Mouse (Mus musculus): Measurements from ENCODE around the gene Hp1bp3.

The Hp1bp3 gene

DNA sequence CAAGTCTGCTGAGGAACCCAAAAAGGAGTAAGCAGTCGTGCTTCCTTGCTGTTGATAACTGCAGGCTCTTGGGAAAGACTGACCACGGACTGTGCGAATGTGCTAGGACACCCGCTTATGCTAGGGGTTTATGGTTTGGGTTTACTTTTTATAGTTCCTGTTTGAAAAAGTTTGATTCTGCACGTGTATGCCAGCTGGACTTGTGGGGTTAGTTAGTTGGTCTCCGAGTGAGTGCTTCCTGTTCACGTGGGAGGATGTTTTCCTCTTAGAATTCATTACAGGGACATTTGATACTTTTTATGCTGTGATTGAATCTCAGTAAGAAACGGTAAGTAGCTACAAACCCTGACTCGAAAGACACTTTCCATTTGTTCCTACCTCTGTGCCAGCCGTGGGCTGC is 7.5 kb downstream of the Hp1bp3 start:
- no peak for DNase-seq

DNA sequence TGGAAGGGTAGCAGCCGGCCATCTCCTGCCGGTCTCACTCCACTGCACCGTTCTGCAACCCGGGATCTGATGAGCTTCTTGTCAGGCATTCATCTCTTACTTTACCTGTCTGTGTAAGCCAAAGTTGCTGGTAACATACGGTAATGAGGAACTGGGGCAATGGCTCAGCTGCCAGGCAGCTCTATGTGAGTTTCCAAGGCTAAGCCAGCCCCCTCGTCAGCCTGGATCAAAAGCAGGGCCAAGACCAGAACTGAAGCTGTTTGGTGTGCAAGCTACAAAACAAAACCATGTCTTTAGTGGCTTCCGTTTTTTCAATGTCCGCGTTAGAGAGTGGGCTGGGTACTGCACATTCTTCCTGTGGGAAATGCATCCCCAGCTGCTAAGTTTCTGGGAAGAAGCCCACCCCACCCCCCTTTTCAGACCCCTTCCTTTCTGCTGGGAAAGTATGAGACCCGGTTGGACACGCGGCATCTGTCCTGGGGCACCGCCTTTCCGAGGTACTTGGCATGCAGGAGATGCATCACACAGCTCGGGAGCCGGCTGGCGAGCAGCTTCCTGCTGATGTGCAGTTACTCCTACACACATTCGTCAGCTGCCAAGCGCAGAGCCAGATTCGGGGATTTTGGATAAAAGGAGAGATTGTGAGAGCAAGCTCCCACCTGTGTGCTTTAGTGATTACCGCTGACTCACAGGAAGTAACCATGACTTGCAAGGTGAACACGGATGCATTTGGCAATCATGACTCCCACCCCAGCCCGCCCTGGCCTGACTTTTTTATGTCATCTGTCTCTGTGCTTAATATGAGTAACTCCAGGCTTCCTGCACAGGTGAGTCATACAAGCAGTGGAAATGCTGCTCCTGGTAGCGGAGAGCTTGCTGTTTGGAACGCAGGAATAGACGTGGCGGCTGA is 30.9 kb downstream of the Hp1bp3 start:
- DNase-seq = no peak

DNA sequence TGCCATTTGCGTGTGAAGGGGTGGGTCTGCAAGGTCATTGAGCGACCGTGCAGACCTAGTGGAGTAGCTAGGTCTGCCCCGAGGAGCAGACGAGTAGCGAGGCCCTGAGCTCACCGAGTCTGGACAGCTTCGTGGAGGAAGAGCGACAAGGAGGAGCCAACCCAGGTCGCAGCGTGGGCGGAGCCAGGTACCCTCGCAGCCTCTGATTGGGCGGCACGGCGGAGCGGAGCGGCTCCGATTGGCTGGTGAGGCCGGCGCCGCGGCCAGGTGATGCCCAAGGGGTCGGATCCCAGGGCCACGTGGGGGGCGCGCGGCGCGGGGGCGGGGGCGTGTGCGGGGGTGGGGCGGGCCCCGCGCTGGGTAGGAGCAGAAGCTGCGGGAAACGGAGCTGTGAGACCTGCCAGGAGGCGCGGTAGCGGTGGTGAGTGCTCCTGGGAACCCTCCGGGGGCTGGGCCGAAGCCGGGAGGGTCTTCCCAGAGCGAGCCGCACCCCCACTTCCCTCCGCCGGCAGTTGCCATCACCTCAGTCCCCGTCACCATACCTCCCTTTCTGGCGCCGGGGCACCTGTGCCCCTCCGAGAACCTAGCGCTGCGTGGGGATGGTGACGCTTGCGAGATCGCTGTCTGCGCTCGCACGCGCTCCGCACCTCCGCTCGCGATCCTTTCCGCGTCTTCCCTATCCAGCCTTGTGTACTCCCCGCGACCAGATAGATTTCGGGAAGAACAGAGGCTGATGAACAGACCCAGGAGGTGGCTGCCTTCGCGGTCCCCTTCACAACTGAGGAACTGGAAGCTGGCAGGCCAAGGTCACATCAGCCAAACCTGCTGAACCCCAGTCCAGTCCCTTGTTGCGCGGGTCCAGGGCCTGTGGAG is 34.2 kb downstream of the Hp1bp3 start, which contains the start of the genes Sh2d5 and Kif17:
Sh2d5 (plus strand) TSS at position 316 of the 873 bp plus-strand sequence.
Kif17 (plus strand) TSS at position 348 of the 873 bp plus-strand sequence.
- DNase-seq = peak; percentile 96

DNA sequence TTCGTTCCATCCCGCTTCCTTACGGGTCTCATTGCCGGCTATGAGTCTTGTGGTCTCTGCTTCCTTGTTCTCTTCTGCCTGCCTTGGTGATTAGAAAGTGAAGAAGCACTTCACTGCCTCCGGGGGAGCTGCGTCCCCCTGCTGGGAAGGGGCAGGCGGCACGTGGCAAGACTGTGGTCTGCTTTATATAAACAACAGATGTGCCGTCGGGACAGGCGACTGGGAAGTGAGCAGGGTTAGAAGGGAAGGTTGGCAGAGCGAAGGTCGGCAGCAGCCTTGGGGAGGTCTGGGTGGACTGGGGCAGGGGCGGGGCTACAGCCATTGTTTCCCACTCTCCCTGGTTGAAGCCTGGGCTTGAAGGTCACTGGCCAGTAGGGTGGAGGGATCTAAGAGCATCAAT is 35.7 kb downstream of the Hp1bp3 start:
- peak; percentile 27 for DNase-seq

DNA sequence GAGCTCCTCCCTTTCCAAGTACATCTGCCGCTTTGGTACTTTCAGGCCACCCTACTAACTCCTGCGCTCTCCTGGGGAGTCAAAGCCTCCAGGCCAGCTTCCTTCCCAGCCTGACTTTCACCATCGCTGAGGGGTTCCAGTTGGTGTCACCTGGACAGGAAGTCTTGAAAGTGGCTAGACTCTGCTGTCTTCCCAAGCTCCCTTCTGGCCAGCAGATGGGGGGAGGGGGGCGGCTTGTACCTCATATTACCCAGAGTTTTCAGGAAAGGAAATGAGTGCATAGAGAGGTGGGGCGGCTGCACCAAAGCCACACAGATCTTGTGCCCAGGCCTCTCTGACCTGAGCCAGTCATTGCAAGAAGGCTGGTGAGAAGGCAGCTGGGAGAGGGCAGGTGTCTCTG is 36.1 kb downstream of the Hp1bp3 start:
- no peak for DNase-seq

DNA sequence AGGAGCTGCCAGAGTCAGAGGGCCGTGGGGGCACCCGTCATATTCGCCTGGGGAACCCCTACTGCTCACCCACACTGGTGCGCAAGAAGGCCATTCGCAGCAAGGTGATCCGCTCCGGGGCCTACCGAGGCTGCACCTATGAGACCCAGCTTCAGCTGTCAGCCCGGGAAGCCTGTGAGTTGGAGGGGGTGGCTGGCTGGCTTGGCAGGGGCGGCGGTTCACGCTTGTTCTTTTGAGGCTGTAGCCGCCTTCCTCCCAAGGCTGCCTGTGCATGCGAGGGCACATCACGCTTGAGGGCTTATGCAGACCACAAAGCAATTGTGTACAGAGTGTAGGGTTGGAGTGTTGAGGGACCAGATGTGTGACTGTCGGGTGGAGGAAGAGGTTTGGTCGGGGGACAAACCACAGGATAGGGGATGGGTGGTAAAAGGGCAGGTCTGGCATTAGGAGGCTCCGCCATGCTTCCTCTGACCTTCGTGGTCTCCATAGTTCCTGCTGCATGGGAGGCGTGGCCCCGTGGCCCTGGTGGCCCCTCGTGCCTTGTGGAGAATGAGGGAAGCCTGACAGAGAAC is 41.1 kb downstream of the Hp1bp3 start:
- DNase-seq = no peak

DNA sequence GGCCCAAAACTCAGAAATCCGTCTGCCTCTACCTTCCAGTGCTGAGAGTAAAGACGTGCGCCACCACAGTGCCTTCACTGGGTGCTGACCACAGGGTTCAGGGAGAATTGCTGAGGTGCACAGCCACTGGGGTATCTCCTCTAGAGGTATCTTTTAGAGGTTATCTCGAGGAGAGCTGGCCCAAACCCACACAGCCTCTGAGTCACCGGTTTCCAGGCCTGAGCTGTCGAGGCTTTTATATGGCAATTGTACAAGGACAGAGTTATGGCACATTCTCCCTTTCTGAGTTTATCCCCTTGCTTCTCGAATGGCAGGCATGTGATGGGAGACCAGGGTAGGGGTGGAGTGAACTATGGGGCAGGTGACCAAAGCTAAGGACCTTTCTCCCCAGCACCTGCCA is 42.6 kb downstream of the Hp1bp3 start:
- DNase-seq = no peak

DNA sequence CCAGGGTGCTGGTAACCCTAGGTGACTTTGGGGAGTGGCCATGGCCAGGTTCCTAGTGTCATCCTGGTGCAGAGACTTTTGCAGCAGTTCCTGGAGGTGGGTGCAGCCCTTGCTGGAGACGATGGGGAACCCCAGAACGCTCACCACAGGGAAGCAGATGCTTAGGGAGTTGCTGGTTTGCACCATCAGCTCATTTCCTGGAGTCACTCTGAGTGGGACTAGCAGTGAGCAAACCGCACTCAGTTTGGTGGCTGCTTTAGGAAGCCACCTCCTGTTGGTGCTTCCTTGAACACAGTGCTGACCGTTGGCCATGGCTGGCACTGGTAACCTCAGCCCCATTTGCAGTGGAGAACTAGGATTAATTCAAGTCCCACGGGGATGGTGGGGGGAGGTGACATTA is 43.4 kb downstream of the Hp1bp3 start:
- DNase-seq = no peak

DNA sequence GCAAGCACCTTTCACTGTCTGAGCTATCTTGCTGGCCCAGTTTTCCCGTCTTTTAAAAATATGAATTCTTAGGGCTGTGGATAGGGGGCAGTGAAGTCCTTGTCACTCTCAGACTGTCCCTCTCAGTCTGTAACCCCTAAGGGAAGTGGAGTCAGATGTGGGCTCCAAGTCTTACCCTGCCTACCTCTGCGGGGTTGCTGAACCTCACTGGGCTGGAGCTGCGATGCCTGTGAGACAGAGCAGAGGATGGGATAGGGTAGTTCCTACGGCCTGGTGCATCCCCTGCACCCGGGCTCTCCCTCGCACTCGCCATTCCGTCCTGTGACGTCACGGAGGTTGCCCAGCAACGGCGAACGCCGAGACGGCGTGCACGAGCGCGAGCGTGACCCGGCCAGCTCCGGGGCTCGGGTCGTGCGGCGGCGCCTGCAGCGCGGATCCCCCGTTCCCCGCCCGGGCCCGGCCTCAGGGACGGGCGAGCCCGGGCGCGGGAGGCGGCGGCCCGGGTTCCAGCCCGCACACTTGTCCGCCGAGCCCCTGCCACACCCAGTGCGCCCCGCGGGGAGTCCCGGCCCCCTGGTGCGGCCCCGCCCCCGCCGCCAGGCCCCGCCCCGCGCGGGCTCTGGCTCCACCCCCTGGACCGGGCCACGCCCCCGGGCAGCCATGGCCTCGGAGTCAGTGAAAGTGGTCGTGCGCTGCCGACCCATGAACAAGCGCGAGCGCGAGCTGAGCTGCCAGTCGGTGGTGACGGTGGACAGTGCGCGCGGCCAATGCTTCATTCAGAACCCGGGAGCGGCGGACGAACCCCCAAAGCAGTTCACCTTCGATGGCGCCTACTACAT is 46.0 kb downstream of the Hp1bp3 start:
- DNase-seq = peak; percentile 72

DNA sequence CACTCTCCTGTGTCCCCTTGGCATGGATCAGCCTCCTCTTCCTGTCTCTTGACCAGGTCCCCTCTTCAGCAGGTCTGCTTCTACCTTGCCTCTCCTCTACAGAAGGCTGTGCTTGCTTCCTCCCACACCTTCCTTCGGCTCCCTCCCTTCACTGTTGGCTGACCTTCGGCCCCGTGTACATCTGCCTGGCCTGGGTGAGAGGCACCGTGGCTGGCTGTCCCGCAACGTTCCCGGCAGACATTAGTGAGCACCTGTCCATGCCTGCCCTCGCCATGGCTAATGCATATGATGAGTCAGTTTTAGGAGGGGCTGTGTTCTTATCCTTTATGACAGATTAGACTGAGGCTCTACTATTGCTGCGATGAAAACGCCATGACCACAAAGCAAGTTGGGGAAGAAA is 51.8 kb downstream of the Hp1bp3 start:
- DNase-seq = no peak

DNA sequence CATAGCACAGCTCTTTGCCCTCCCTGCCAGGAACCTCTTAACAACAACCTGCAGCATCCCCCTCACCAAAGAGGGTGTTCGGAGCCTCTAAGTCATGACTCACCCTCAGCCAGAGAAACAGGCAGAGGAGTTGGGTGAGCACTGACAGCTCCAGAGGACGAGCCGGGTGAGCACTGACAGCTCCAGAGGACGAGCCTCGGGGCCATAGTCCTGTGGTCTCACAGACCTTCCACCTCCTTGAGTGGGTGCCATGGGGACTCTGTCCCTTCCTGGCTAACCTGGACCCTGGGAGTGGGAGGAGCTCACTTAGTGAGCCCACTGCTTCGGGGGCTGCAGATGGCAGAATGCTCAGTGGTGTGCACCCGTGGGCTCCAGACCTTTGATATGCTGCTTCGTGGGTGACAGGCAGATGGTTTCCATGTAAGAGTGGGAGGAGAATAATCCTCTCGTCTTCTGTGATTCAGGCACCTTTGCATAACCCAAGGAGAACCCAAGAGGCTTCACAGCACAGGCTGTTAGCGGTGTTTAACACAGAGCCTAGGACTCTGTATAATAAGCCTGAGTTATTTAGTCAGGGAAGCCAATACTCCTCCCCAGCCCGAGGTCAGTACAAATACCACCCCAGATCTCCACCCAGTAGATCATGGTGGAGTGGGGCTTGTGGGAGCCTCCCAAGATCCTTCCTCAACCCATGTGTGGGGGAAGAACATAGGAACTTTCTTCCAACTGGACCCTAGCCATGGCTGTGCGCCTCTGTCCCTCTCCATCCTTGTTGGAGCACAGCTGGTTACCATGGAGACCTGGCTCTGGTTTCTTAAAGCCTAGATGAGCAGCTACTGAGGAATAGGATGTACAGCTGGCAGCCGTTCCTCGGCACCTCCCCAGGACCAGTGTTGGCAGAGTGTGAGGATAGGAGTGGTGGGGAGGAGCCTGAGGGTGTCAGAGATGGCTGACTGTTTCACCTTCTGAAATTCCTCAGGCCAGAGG is 56.2 kb downstream of the Hp1bp3 start:
- no peak for DNase-seq

DNA sequence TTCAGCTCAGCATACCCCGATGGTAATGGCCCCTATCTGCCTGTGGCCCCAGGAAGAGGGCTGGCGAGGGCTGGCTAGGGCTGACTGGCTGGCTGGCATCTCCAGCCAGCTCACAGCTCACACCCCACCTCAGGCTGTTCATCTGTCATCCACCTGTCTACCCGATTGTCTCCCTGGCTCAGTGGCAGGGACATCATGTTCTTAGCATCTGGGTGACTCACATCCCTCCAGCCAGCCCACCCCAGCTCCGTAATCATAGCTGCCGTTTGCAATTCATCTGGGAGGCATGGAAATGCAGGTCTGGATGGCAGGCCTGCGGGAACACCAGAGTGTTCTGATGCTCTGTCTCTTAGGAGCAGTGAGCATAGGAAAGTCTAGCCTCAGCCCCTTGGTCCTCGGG is 62.2 kb downstream of the Hp1bp3 start:
- DNase-seq = no peak

DNA sequence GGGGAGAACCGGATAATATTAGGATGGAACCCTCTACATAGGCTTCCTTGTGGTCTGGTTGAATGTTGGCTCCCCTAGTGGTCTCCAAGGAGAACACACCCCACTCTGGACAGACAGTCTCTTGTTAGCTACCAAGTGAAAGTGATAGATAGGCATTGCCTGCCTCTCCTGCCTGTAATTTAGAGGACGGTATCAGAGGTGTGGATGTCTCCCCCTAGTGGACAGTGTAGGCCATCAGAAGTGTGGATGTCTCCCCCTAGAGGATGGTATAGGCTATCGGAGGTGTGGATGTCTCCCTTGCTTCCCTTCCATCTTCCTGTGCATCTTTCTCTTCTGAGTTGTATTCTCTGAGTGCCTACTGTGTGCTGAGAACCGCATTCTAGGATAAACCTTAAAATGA is 66.7 kb downstream of the Hp1bp3 start:
- DNase-seq = peak; percentile 46

DNA sequence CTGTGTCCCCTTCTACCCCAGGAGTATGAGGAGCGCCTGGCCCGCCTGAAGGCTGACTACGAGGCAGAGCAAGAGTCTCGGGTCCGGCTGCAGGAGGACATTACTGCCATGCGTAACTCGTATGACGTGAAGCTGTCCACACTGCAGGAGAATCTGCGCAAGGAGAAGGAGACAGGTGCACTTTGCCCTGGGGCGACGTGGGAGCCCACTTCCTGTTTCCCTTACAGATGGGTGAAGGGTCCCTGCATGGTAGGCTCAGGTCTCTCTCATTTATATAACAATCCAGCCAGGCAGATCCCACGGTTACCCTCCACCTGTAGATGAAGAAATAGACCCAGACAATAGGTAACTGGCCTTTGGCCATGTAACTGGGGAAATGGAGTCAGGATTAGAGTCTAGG is 70.3 kb downstream of the Hp1bp3 start:
- no peak for DNase-seq

DNA sequence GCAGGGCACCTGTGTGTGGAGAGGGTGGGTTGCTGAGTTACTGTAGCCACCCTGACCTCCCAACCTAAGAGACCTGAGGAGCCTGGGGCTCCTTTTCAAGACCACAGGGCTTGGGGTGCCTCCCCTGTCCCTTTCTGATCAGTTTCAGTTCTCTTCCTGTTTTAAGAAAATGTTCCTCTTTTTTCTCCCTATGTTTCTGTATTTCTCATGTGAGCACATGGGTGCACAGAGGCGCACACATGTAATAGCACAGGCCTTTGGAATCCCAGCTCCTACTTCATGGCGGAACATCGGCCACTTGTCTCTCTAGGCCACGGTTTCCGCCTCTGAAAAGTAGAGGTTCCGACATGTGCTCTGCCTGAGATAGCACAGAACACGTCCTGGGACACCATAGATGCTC is 72.6 kb downstream of the Hp1bp3 start:
- no peak for DNase-seq

DNA sequence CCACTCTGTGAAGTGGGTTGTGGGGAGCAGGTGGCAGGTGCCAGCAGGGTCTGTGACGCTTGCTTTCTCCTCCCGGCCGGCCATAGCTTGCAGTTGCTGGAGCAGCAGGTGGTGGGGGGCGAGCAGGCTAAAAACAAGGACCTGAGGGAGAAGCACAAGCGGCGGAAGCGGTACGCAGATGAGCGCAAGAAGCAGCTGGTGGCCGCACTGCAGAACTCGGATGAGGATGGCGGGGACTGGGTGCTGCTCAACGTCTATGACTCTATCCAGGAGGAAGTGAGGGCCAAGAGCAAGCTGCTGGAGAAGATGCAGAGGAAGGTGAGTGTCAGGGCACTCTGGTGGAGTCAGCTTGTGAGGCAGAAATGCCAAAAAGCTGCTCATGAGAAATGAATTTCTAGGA is 75.9 kb downstream of the Hp1bp3 start:
- DNase-seq = no peak

DNA sequence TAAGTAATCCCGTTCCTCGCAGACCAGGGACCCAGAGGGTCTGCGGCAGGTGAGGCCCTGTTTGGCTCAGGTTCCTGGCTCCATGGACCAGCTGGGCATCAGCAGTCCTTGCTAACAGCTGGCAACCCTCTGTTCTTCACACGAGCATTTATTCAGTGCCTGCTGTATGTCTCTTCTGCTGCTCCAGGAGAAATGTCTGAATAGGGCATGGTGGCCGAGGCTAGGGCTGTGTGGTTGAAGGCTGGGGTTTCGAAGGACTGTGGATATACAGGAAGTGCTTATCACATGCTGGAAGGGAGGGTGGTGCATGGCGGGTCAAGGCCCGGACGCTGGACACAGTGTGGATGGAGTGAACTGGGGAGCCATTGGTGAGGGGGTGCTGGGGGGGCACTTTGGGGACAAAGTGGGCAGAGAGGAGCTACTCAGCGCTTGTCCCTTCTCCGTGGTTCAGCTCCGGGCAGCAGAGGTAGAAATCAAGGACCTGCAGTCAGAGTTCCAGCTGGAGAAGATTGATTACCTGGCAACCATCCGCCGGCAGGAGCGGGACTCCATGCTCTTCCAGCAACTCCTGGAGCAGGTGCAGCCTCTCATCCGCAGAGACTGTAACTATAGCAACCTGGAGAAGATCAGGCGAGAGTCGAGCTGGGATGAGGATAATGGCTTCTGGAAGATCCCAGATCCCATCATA is 77.3 kb downstream of the Hp1bp3 start:
- DNase-seq = no peak

DNA sequence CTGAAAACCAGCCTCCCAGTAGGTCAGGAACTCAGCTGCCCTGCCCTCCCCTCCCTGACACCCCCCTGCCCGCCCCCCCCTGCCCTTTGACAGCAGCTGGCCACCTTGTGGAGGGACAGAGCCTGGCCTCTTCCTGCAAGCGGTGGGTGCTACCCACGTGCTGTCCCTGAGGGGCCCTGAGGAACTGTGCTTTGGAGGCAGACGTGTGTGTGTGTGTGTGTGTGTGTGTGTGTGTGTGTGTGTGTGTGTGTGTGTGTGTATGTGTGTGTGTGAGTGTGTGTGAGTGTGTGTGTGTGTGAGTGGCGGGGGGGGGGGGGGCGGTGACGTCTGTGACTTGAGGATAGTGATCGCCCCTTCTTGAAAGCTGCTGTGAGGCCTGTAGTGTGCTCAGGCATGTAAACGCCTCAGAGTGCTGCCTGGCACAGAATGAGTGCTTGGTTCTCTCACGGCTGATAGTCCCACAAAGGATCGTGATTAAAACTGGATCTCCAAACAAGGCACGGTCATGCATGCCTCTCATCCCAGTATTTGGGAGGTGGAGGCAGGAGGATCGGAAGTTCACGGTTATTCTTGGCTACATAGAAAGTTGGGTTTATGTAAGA is 78.0 kb downstream of the Hp1bp3 start:
- no peak for DNase-seq
